Mouse (Mus musculus) pancreas, adult 10 weeks (tissue): ENCODE results near the gene Gm973. TPM values are rescaled to one million over a fixed set of nuclear protein-coding genes. Genes with fewer than 3 reads are reported as not detected.

Source experiments
- polyA plus RNA-seq: library from polyadenylated mRNA; stranded (reverse); fragments of 350-450 nt; fragmentation: Illumina TruSeq; extraction: RNeasy Lipid Tissue Mini Kit (QIAGEN cat#74804); gene quantifications from one replicate; pipeline ENCODE4 v1.2.3, GENCODE M21; 2015; ENCODE audit warnings: low read depth, low replicate concordance; ENCODE audit not compliant: insufficient read depth

Gm973 gene
- not detected for polyA plus RNA-seq

DNA sequence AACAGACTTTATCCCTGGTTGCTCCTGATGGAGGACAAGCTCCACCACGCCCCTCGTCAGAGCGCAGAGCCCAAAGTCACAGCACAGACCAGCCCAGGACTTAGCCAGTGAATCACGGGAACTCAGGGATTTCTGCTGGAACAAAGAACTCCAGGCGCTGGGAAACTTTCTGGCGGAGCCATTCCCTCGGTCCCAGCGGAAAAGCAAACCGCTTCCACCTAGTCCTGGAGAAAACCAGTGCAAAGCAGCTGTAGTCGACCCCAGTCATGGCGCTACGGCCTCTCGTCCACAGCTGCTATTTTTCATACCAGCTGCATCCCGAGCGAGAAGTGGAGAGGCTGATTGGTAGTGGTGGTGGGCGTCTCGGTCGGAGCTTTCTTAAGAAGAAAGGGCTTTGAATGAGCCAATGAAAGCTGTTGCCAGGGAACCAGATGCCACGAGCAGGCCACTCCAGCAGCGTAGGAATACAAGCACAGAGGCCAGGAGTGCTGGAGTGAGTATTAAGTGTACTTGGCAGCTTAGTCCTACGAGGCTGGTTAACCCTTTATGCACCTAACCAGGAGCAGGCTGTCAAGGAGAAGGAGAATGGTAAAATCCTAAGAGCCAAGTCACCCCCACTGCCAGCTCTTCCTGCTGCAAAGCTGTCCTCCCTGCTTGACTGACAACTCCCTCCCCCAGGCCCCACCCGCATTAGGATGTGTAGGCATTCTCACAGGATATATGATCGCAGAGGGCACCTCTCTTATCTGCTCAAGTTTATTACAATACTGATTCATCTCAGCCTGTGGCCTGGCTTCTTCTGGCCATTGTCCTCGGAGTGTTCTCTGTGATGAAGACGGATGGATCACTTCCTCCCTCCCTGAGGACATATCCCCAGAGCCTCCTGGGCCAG is at the start of gene Gm973:
TSS of gene Gm973 (plus strand) at position 239 of the 892 bp plus-strand sequence.

DNA sequence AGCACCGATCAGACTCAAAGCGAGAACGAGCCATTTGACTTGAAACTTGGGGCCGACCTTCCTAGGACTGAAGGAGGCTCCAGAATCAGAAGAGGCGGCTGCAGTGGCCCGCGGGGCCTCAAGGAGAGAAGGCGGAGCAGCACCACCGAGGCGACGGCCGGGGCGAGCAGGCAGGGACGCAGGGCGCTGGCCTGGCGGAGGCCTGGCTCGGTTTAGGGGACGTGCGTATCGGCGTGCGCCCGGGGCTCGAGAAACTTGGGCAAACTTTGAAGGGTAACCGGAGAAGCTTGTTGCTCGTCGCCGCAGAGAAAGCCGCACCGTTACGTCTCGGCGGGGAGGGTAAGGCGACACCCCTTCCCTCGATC is 33.8 kb upstream of the Gm973 start, which contains the start of gene Fzd7:
TSS of gene Fzd7 (plus strand) at position 94 of the 365 bp plus-strand sequence.

DNA sequence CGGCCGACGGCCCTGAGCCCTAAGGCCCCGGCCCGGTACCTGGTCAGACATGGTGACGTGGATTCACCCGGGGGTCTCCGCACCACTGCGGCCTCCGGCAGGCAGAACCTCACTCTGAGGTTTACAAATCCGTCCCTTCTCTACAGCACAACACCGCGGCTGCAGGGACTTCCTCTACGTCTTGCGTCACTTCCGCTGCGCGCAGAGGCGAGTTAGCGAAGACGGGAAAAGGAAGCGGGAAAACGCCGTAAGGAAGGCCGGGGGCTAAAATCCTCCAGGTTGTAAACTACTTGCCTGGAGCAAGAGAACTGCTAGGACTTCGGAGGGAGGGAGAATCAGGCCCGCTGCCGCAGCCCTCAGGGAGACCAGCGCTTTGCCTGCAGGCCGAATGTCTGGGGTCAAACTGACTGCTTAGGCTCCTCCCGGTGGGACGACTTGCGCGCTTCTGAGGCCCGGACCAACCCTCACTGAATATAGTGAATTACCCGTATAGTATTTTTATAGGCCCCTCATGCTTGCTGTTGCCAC is 154.6 kb downstream of the Gm973 start, which contains the start of gene Sumo1:
TSS of gene Sumo1 (minus strand) at position 194 of the 528 bp plus-strand sequence.

DNA sequence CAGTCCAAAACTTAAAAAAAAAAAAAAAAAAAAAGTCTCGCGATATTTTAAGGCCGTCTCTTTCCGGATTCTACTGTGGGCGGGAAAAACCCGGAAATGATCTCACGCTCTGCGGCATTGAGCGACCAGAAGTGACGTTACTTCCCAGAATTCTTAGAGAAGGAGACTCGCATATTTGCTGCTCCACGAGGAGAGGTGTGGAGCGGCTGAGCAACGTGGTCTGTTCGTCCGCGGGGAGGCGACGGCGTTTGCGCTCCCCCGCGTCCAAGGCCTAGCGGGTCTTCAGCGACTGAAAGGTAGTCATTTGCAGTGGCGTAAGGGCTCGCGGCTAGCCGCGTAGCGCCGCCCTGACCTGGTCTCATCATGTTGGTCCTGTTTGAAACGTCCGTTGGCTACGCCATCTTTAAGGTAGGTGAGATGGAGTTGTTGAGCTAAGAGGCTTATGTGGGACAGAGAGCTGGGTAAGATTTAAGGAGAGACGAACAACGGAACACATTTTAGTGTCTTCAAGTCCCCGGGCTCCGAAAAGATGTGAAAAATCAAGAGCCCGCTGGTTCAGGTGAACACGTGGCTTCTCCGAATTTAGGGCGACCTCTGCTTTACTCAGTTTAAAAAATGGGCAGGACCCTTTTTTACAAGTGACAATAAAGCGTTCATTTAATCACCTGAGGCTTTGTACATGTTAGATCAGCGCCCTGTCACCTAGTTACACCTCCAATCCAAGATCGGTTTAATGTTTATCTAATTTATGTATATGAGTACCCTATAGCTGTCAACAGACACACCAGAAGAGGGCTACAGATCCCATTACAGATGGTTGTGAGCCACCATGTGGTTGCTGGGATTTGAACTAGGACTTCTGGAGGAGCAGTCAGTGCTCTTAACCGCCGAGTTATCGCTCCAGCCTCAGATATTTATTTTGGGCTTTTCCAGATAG is 169.0 kb downstream of the Gm973 start, which contains the start of gene Nop58:
TSS of gene Nop58 (plus strand) at position 153 of the 937 bp plus-strand sequence.

Other genes with a start within 250 kb of the Gm973 start
- 1.5 TPM for gene Fzd7, start 33.8 kb upstream of the Gm973 start, polyA plus RNA-seq
- gene Sumo1, start 154.6 kb downstream of the Gm973 start, polyA plus RNA-seq, result 26.0 TPM
- gene Nop58, start 168.7 kb downstream of the Gm973 start, polyA plus RNA-seq, result 22.2 TPM
- gene Bmpr2, start 247.1 kb downstream of the Gm973 start, polyA plus RNA-seq, result 7.6 TPM